Comparison of ENCODE assay signal across 19 mouse cellular contexts in the genomic region with DNA sequence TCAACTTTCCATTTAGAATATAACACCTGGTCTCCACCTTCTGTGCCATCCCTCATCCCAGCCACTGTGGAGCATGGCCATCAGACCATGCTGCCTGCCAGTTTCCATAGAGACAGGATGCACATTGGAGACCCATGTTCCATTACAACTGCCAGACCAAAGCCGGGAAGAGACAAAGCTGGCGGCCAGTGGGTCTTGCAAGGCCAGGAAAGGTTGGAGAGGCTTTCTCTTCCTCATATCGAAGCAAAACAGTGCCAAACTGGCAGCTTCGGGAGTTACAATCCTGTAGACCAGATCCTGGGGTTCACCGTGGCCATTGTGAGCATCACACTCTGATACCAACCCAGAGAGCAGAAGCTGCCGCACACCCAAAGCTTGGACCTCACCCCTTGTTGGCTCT.
DNase-seq lines count a peak whose midpoint lies in the region; ATAC-seq and TF ChIP-seq lines count a peak whose summit lies in the region.
"Had no signal": no experiment of that assay in that cellular context is flagged by ENCODE, and none has a peak within 500 bp of the region (broad histone marks: within the 10 kb centered on the region; RNA-seq: fewer than 3 reads in every experiment).

No protein-coding gene starts in this region.

- H3K4me2 ChIP-seq in hindbrain, embryonic 16.5 days (ENCODE audit: low read length): no peak overlapping the region
- no peak overlapping the region for H3K4me2 ChIP-seq in stomach, postnatal 0 days (replicated peaks; ENCODE audit: low read depth)
- H3K4me2 ChIP-seq: heart, embryonic 15.5 days; liver, embryonic 12.5 days; lung, embryonic 15.5 days; midbrain, embryonic 11.5 days had no signal

- no peaks in the 10 kb centered on the region for H3K4me1 ChIP-seq in hindbrain, embryonic 16.5 days (ENCODE audit: control insufficient read depth, insufficient read depth, low read depth, low read length)
- H3K4me1 ChIP-seq in stomach, postnatal 0 days (replicated peaks; ENCODE audit: control insufficient read depth, insufficient read depth): no peaks in the 10 kb centered on the region
- H3K4me1 ChIP-seq: embryonic facial prominence, embryonic 10.5 days; heart, embryonic 15.5 days; liver, embryonic 12.5 days; lung, embryonic 15.5 days had no signal

- no peak for TF ChIP-seq CTCF in stomach, postnatal 0 days (IDR thresholded peaks at IDR 0.05; ENCODE audit: low read depth)

- peak; percentile 92 for DNase-seq in brain, adult 2 months (ENCODE audit: low read depth, low spot score)
- DNase-seq in cerebellum, postnatal 10 days: peak; percentile 90 to 95
- no peak for DNase-seq in heart, adult 9 months (ENCODE audit: low spot score in 2 of 2)
- DNase-seq in spleen, postnatal 36 days (ENCODE audit: low spot score in 2 of 2): no peak
- no peak for DNase-seq in stomach, postnatal 0 days (ENCODE audit: low spot score)
- DNase-seq: kidney, adult 18-20 months; kidney, postnatal 10 days; right cerebral cortex, postnatal 14 days; thymus, postnatal 25 days had no signal

- no peak overlapping the region for H3K9ac ChIP-seq in hindbrain, embryonic 16.5 days (ENCODE audit: low read depth, low read length)
- no peak overlapping the region for H3K9ac ChIP-seq in stomach, postnatal 0 days (ENCODE audit: low read length)
- H3K9ac ChIP-seq: heart, embryonic 15.5 days; liver, embryonic 12.5 days; lung, embryonic 15.5 days had no signal

- no peaks in the 10 kb centered on the region for H3K36me3 ChIP-seq in hindbrain, embryonic 16.5 days (ENCODE audit: control insufficient read depth, insufficient read depth, low read length)
- H3K36me3 ChIP-seq in stomach, postnatal 0 days (ENCODE audit: control insufficient read depth, insufficient read depth, low read length): no peaks in the 10 kb centered on the region
- H3K36me3 ChIP-seq: embryonic facial prominence, embryonic 10.5 days; heart, embryonic 15.5 days; liver, embryonic 12.5 days; lung, embryonic 15.5 days had no signal

- peak; percentile 92 for ATAC-seq in cerebellum, adult (ENCODE audit: insufficient number of reproducible peaks, low FRiP score, low TSS enrichment)
- ATAC-seq in hindbrain, embryonic 16.5 days: peak; percentile 84
- no peak for ATAC-seq in stomach, postnatal 0 days (ENCODE audit: low FRiP score, low TSS enrichment)
- ATAC-seq: forebrain, embryonic 14.5 days; liver, embryonic 12.5 days had no signal

- H3K27me3 ChIP-seq in hindbrain, embryonic 16.5 days (replicated peaks; ENCODE audit: control insufficient read depth, insufficient read depth, low read length): no peaks in the 10 kb centered on the region
- H3K27me3 ChIP-seq in stomach, postnatal 0 days (ENCODE audit: control insufficient read depth, insufficient read depth, low read length): no peaks in the 10 kb centered on the region
- H3K27me3 ChIP-seq: heart, embryonic 15.5 days; liver, embryonic 12.5 days; lung, embryonic 15.5 days had no signal

- H3K4me3 ChIP-seq in hindbrain, embryonic 16.5 days (ENCODE audit: low read length): no peak overlapping the region
- no peak overlapping the region for H3K4me3 ChIP-seq in stomach, postnatal 0 days (ENCODE audit: low read depth, low read length)
- H3K4me3 ChIP-seq: embryonic facial prominence, embryonic 10.5 days; heart, embryonic 15.5 days; liver, embryonic 12.5 days; lung, embryonic 15.5 days; myocyte had no signal

- H3K27ac ChIP-seq in hindbrain, embryonic 16.5 days (ENCODE audit: low read depth, low read length): no peak overlapping the region
- H3K27ac ChIP-seq in stomach, postnatal 0 days (replicated peaks): no peak overlapping the region
- H3K27ac ChIP-seq: embryonic facial prominence, embryonic 10.5 days; heart, embryonic 15.5 days; liver, embryonic 12.5 days; lung, embryonic 15.5 days; macrophage had no signal

- H3K9me3 ChIP-seq in hindbrain, embryonic 16.5 days (ENCODE audit: control insufficient read depth, low read length): no peaks in the 10 kb centered on the region
- H3K9me3 ChIP-seq in stomach, postnatal 0 days (ENCODE audit: control insufficient read depth, low read length): no peaks in the 10 kb centered on the region
- H3K9me3 ChIP-seq: embryonic facial prominence, embryonic 10.5 days; heart, embryonic 15.5 days; liver, embryonic 12.5 days; lung, embryonic 15.5 days had no signal

- WGBS in hindbrain, embryonic 16.5 days: 69% methylated on average over 6 of the region's 6 CpGs
- 86% methylated on average over 6 of the region's 6 CpGs for WGBS in stomach, postnatal 0 days

- no peak for TF ChIP-seq EP300 in stomach, postnatal 0 days (optimal IDR thresholded peaks at IDR 0.05)

Comparison
In these comparisons a context has a peak if more than half of its experiments do, and no peak if none do; other contexts are left out.
1. DNase-seq: peak in brain, adult 2 months (single experiment) and cerebellum, postnatal 10 days (2 of 2); none in heart, adult 9 months (0 of 2), spleen, postnatal 36 days (0 of 2) and stomach, postnatal 0 days (single experiment).